10 mouse cellular contexts compared by ENCODE assay signal in the genomic region with DNA sequence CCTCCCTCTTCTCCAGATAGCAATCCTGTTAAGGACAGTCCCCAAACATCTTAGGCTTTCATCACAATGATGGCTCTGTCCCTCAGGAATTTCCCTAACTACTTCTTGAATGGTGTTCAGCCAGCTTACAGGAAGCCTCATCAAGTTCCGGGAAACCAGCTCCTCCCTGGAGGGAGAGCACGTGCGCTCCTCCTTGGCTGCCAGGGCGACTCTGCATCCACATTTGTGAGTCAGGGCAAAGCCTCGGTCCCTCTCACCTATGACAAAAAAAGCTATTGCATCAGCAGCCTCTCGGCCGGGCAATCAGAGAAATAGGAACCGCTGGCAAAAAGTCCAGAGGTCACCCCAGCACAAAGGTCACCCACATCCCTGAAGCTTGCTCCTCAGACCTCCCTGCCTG. TPM values are rescaled to one million over a fixed set of nuclear protein-coding genes. Genes with fewer than 3 reads are reported as not detected.
DNase-seq lines count a peak whose midpoint lies in the region; ATAC-seq and TF ChIP-seq lines count a peak whose summit lies in the region.
"Had no signal": no experiment of that assay in that cellular context is flagged by ENCODE, and none has a peak within 500 bp of the region (broad histone marks: within the 10 kb centered on the region; RNA-seq: fewer than 3 reads in every experiment).

No protein-coding gene starts in this region.

- no peak overlapping the region for H3K4me3 ChIP-seq in heart, embryonic 15.5 days
- no peak overlapping the region for H3K4me3 ChIP-seq in heart, embryonic 11.5 days (ENCODE audit: low read depth, low read length)
- H3K4me3 ChIP-seq in brown adipose tissue, adult 24 weeks (ENCODE audit: insufficient read depth, low read depth, low read length): no peak overlapping the region
- no peak overlapping the region for H3K4me3 ChIP-seq in kidney, postnatal 0 days (replicated peaks; ENCODE audit: low read depth, low read length)

- no peak overlapping the region for H3K4me2 ChIP-seq in heart, embryonic 15.5 days
- no peak overlapping the region for H3K4me2 ChIP-seq in heart, embryonic 11.5 days
- no peak overlapping the region for H3K4me2 ChIP-seq in kidney, postnatal 0 days (ENCODE audit: low read length)

- peaks cover 61% of the 10 kb centered on the region for H3K4me1 ChIP-seq in heart, embryonic 15.5 days (replicated peaks)
- H3K4me1 ChIP-seq in heart, embryonic 11.5 days (ENCODE audit: control insufficient read depth, insufficient read depth, low read length): peaks cover 30% of the 10 kb centered on the region
- H3K4me1 ChIP-seq in brown adipose tissue, adult 24 weeks (ENCODE audit: control insufficient read depth, insufficient read depth, insufficient read length, low read length): peaks cover 15% of the 10 kb centered on the region
- peaks cover 22% of the 10 kb centered on the region for H3K4me1 ChIP-seq in kidney, postnatal 0 days (replicated peaks; ENCODE audit: insufficient read depth, low read length)

- DNase-seq in kidney, postnatal 0 days (ENCODE audit: low spot score): no peak
- no peak for DNase-seq in urinary bladder, adult 2 months (ENCODE audit: low spot score)
- DNase-seq in urinary bladder, postnatal 25 days (ENCODE audit: low spot score): no peak
- no peak for DNase-seq in spleen, adult 12 weeks (ENCODE audit: low spot score)

- H3K9me3 ChIP-seq in heart, embryonic 15.5 days (replicated peaks): no peaks in the 10 kb centered on the region
- H3K9me3 ChIP-seq in heart, embryonic 11.5 days (replicated peaks; ENCODE audit: control insufficient read depth, low read length): no peaks in the 10 kb centered on the region
- H3K9me3 ChIP-seq in kidney, postnatal 0 days (replicated peaks; ENCODE audit: low read length): no peaks in the 10 kb centered on the region

- no peaks in the 10 kb centered on the region for H3K27me3 ChIP-seq in heart, embryonic 15.5 days
- H3K27me3 ChIP-seq in heart, embryonic 11.5 days (ENCODE audit: control insufficient read depth, insufficient read depth, low read length): no peaks in the 10 kb centered on the region
- H3K27me3 ChIP-seq in kidney, postnatal 0 days (ENCODE audit: insufficient read depth, low read length): no peaks in the 10 kb centered on the region

- H3K36me3 ChIP-seq in heart, embryonic 15.5 days: no peaks in the 10 kb centered on the region
- no peaks in the 10 kb centered on the region for H3K36me3 ChIP-seq in heart, embryonic 11.5 days (ENCODE audit: control insufficient read depth, insufficient read depth, low read length)
- H3K36me3 ChIP-seq in kidney, postnatal 0 days (ENCODE audit: insufficient read depth, low read length): no peaks in the 10 kb centered on the region

- no peak overlapping the region for H3K9ac ChIP-seq in heart, embryonic 15.5 days
- H3K9ac ChIP-seq in heart, embryonic 11.5 days (ENCODE audit: low read depth, low read length): no peak overlapping the region
- H3K9ac ChIP-seq in kidney, postnatal 0 days (ENCODE audit: low read depth, low read length): no peak overlapping the region

- H3K27ac ChIP-seq in heart, embryonic 15.5 days: 0 out of 2 replicates have a peak overlapping the region, but pooled peaks have one; percentile 5
- H3K27ac ChIP-seq in heart, embryonic 11.5 days (ENCODE audit: low read depth, low read length): no peak overlapping the region
- peak overlapping the region; percentile 6; the same call in 1 of the 2 replicates for H3K27ac ChIP-seq in brown adipose tissue, adult 24 weeks (replicated peaks; ENCODE audit: low read depth, low read length)
- peak overlapping the region; percentile 20; the same call in 1 of the 2 replicates for H3K27ac ChIP-seq in kidney, postnatal 0 days
- H3K27ac ChIP-seq: macrophage had no signal

- no peak for TF ChIP-seq CTCF in kidney, postnatal 0 days (IDR thresholded peaks at IDR 0.05; ENCODE audit: low read depth)

- 20% methylated on average over 8 of the region's 8 CpGs for WGBS in heart, embryonic 15.5 days
- WGBS in heart, embryonic 11.5 days (ENCODE audit: insufficient replicate concordance): 14% methylated on average over 8 of the region's 8 CpGs
- 24% methylated on average over 8 of the region's 8 CpGs for WGBS in kidney, postnatal 0 days

- ATAC-seq in heart, embryonic 15.5 days (replicated peaks; ENCODE audit: insufficient number of reproducible peaks, insufficient read depth, low FRiP score, low read depth): no peak
- no peak for ATAC-seq in heart, embryonic 11.5 days (replicated peaks; ENCODE audit: insufficient number of reproducible peaks, low FRiP score, low TSS enrichment)
- no peak for ATAC-seq in kidney, postnatal 0 days (replicated peaks; ENCODE audit: low FRiP score, low read depth)
- ATAC-seq in monocyte, adult 5-6 weeks (replicated peaks; ENCODE audit: insufficient number of reproducible peaks, low FRiP score, low TSS enrichment, poor library complexity, severe bottlenecking): peak; percentile 41; the same call in 1 of the 2 replicates

RNA-seq across cellular contexts. Expression of a gene that starts 13.3 kb away (rescaled TPM):
- polyA plus RNA-seq in heart, embryonic 15.5 days (2015; fragmentation: Nextera tagmentation; extraction: Ambion mirVana): 36.7 and 40.7 TPM in 2 replicates
- polyA plus RNA-seq in heart, embryonic 11.5 days (2014; fragmentation: Nextera tagmentation; extraction: Ambion mirVana): 21.9 and 23.4 TPM in 2 replicates
- polyA plus RNA-seq in brown adipose tissue, adult 24 weeks (2012; ENCODE audit: insufficient read depth, insufficient read length, missing spikeins): 0.91 and 1.8 TPM in 2 replicates
- 53.8 and 56.8 TPM in 2 replicates for polyA plus RNA-seq in kidney, postnatal 0 days (2015; fragmentation: Nextera tagmentation; extraction: Ambion mirVana)
- total RNA-seq in monocyte, adult 5-6 weeks (2017): 57.2 to 77.8 TPM (median 58.7 TPM) in 3 replicates
- polyA plus RNA-seq in urinary bladder, adult 2 months (2012; rRNA removed): 39.8 and 44.9 TPM in 2 replicates

RNA-seq across cellular contexts. Expression of a gene that starts 56.0 kb away (rescaled TPM):
- polyA plus RNA-seq in heart, embryonic 15.5 days (2015; fragmentation: Nextera tagmentation; extraction: Ambion mirVana): 2.7 and 2.8 TPM in 2 replicates
- 3.8 and 7.1 TPM in 2 replicates for polyA plus RNA-seq in heart, embryonic 11.5 days (2014; fragmentation: Nextera tagmentation; extraction: Ambion mirVana)
- not detected in 2 replicates for polyA plus RNA-seq in brown adipose tissue, adult 24 weeks (2012; ENCODE audit: insufficient read depth, insufficient read length, missing spikeins)
- polyA plus RNA-seq in kidney, postnatal 0 days (2015; fragmentation: Nextera tagmentation; extraction: Ambion mirVana): 0.32 and 0.50 TPM in 2 replicates
- total RNA-seq in monocyte, adult 5-6 weeks (2017): 0.32 to 4.4 TPM (median 0.38 TPM) in 3 replicates
- 0.95 and 1.3 TPM in 2 replicates for polyA plus RNA-seq in urinary bladder, adult 2 months (2012; rRNA removed)
- total RNA-seq: hematopoietic stem cell, adult 5-6 weeks had no signal
